In the genomic region with DNA sequence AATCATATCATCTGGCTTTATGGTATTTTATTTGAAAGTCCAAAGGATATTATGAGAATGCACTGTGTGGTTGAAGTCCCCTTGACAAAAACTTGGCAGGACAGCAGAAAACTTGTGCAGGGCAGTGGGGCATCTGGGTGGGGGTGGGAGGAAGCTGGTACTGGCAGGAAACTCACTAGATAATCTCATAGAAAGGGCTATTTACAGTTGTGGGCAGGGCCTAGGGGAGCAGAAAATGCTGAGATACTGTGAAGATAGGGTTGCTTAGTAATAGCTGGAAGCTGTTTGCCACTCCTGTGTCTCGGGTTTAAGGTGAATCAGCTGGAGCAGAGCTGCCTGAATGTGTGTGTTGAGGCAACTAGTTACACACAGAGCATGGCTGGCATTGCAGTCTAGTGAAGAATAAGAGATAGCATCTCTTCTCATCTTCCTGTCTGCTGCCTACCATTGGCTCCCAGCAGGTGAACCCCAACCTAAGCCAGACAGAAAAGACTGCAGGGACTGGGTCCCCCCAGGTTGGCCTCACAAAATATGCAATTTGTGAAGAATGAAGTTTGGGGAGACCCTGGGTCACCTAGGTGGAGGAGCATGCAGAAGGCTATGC, we compare ENCODE assay signal across 13 mouse cellular contexts. TPM values are rescaled to one million over a fixed set of nuclear protein-coding genes. Genes with fewer than 3 reads are reported as not detected.
DNase-seq lines count a peak whose midpoint lies in the region; ATAC-seq and TF ChIP-seq lines count a peak whose summit lies in the region.
"Had no signal": no experiment of that assay in that cellular context is flagged by ENCODE, and none has a peak within 500 bp of the region (broad histone marks: within the 10 kb centered on the region; RNA-seq: fewer than 3 reads in every experiment).

No protein-coding gene starts in this region.

- H3K79me2 ChIP-seq in MEL (ENCODE audit: control insufficient read depth, insufficient read depth, low read length, poor library complexity): no peaks in the 10 kb centered on the region

- no peaks in the 10 kb centered on the region for H3K27me3 ChIP-seq in kidney, postnatal 0 days (ENCODE audit: insufficient read depth, low read length)
- no peaks in the 10 kb centered on the region for H3K27me3 ChIP-seq in MEL (ENCODE audit: control insufficient read depth in 1 of 2, insufficient read depth in 2 of 2, low read length in 2 of 2)

- peaks cover 25% of the 10 kb centered on the region; the same call in 1 of the 2 replicates for H3K36me3 ChIP-seq in kidney, postnatal 0 days (ENCODE audit: insufficient read depth, low read length)
- peaks cover 18 to 35% of the 10 kb centered on the region in 2 experiments for H3K36me3 ChIP-seq in MEL (ENCODE audit: control insufficient read depth in 1 of 2, insufficient read depth in 2 of 2, low read length in 2 of 2)

- 48% methylated on average over 1 of the region's 1 CpGs for WGBS in kidney, postnatal 0 days

- TF ChIP-seq POLR2A in MEL (IDR thresholded peaks at IDR 0.05; ENCODE audit: control insufficient read depth in 1 of 2, insufficient read depth in 1 of 2, low read depth in 1 of 2, low read length in 2 of 2, poor library complexity in 1 of 2): peak in 1 of 2 experiments; percentile 37; a peak in 1 of 4 replicates

- DNase-seq in kidney, postnatal 0 days (ENCODE audit: low spot score): peak; percentile 4
- no peak for DNase-seq in kidney, adult 11 months
- peak; percentile 80 for DNase-seq in MEL (ENCODE audit: low read depth, low spot score)
- DNase-seq in ovary, postnatal 14 days (ENCODE audit: low spot score): no peak
- DNase-seq in thymus, postnatal 10 days (ENCODE audit: low spot score in 2 of 2): no peak
- DNase-seq: adrenal gland, postnatal 25 days; cerebellum, adult 8-10 months; right cerebral cortex, adult 18-20 months; thymus, adult 2 months had no signal

- H3K4me2 ChIP-seq in kidney, postnatal 0 days (ENCODE audit: low read length): no peak overlapping the region

- no peak overlapping the region for H3K4me3 ChIP-seq in kidney, postnatal 0 days (replicated peaks; ENCODE audit: low read depth, low read length)
- no peak overlapping the region for H3K4me3 ChIP-seq in MEL (ENCODE audit: control insufficient read depth in 1 of 2, insufficient read depth in 1 of 2, low read depth in 2 of 2, low read length in 2 of 2)
- H3K4me3 ChIP-seq: limb, embryonic 10.5 days had no signal

- TF ChIP-seq RAD21 in MEL (IDR thresholded peaks at IDR 0.05; ENCODE audit: low read depth, low read length): no peak

- TF ChIP-seq EP300 in MEL (IDR thresholded peaks at IDR 0.05; ENCODE audit: low read depth in 1 of 2, low read length in 2 of 2): peak; percentile 70 to 83

- TF ChIP-seq CTCF in kidney, postnatal 0 days (IDR thresholded peaks at IDR 0.05; ENCODE audit: low read depth): no peak
- TF ChIP-seq CTCF in MEL (IDR thresholded peaks at IDR 0.05 in 2 of 3, conservative IDR thresholded peaks at IDR 0.05 in 1 of 3; ENCODE audit: control insufficient read depth in 1 of 3, insufficient read depth in 1 of 3, low read depth in 2 of 3, low read length in 3 of 3, poor library complexity in 1 of 3, severe bottlenecking in 1 of 3): no peak

- H3K9ac ChIP-seq in kidney, postnatal 0 days (ENCODE audit: low read depth, low read length): no peak overlapping the region
- no peak overlapping the region for H3K9ac ChIP-seq in MEL (ENCODE audit: control insufficient read depth, low read depth, low read length, poor library complexity, severe bottlenecking)

- no peak overlapping the region for H3K27ac ChIP-seq in kidney, postnatal 0 days
- H3K27ac ChIP-seq in MEL (ENCODE audit: control insufficient read depth, low read depth, low read length): peak overlapping the region; percentile 64
- H3K27ac ChIP-seq: limb, embryonic 10.5 days had no signal

- H3K9me3 ChIP-seq in kidney, postnatal 0 days (replicated peaks; ENCODE audit: low read length): no peaks in the 10 kb centered on the region
- no peaks in the 10 kb centered on the region for H3K9me3 ChIP-seq in MEL (replicated peaks; ENCODE audit: insufficient read depth, low read length)
- H3K9me3 ChIP-seq: limb, embryonic 10.5 days had no signal

- ATAC-seq in kidney, postnatal 0 days (replicated peaks; ENCODE audit: low FRiP score, low read depth): peak; percentile 43
- peak; percentile 76 for ATAC-seq in inflammation-experienced regulatory T-cells, adult 6 months
- peak; percentile 84 for ATAC-seq in megakaryocyte-erythroid progenitor cell, adult 5-6 weeks (replicated peaks; ENCODE audit: low FRiP score, low TSS enrichment, poor library complexity, severe bottlenecking)

- H3K4me1 ChIP-seq in kidney, postnatal 0 days (replicated peaks; ENCODE audit: insufficient read depth, low read length): no peaks in the 10 kb centered on the region
- peaks cover 8 to 33% of the 10 kb centered on the region in 2 experiments for H3K4me1 ChIP-seq in MEL (ENCODE audit: control insufficient read depth in 1 of 2, insufficient read depth in 2 of 2, low read length in 2 of 2)
- H3K4me1 ChIP-seq: limb, embryonic 10.5 days had no signal

TF ChIP-seq in MEL, 35 proteins besides CTCF, POLR2A, EP300 and RAD21:
- TF ChIP-seq ETS1 (IDR thresholded peaks at IDR 0.05; ENCODE audit: low read depth, low read length) (peak; percentile 95), MAZ (IDR thresholded peaks at IDR 0.05; ENCODE audit: low read depth, low read length) (peak; percentile 73; the same call in 1 of the 2 replicates), TCF12 (IDR thresholded peaks at IDR 0.05; ENCODE audit: low read depth, low read length) (peak; percentile 76), NRF1 (IDR thresholded peaks at IDR 0.05; ENCODE audit: insufficient read depth, low read depth, low read length, poor library complexity, severe bottlenecking) (no peak), GABPA (IDR thresholded peaks at IDR 0.05; ENCODE audit: low read depth, low read length) (no peak), MEF2A (IDR thresholded peaks at IDR 0.05; ENCODE audit: extremely low read depth, insufficient replicate concordance, low read depth, low read length, poor library complexity, severe bottlenecking) (peak; percentile 89; the same call in 1 of the 2 replicates), RCOR1 (IDR thresholded peaks at IDR 0.05; ENCODE audit: low read depth, low read length) (peak; percentile 65; the same call in 1 of the 2 replicates), SIN3A (IDR thresholded peaks at IDR 0.05; ENCODE audit: low read length) (peak; percentile 99), MAFK (IDR thresholded peaks at IDR 0.05; ENCODE audit: borderline replicate concordance, low read depth, low read length) (no peak), TBP (IDR thresholded peaks at IDR 0.05; ENCODE audit: low read depth, low read length) (no peak), MXI1 (IDR thresholded peaks at IDR 0.05; ENCODE audit: low read depth, low read length) (peak; percentile 77), SMC3 (IDR thresholded peaks at IDR 0.05; ENCODE audit: low read depth, low read length) (0 out of 2 replicates have a peak, but pooled peaks have one; percentile 2), MAX (IDR thresholded peaks at IDR 0.05; ENCODE audit: low read length) (no peak), GATA1 (IDR thresholded peaks at IDR 0.05; ENCODE audit: low read depth, low read length) (peak; percentile 83), USF1 (IDR thresholded peaks at IDR 0.05; ENCODE audit: low read depth, low read length) (no peak), POLR2AphosphoS5 (IDR thresholded peaks at IDR 0.05; ENCODE audit: borderline replicate concordance, low read depth, low read length) (no peak), E2F4 (IDR thresholded peaks at IDR 0.05; ENCODE audit: borderline replicate concordance, low read depth, low read length) (no peak), ZMIZ1 (IDR thresholded peaks at IDR 0.05; ENCODE audit: low read depth, low read length) (0 out of 2 replicates have a peak, but pooled peaks have one; percentile 42), POLR2AphosphoS2 (IDR thresholded peaks at IDR 0.05; ENCODE audit: low read length) (peak; percentile 36; the same call in 1 of the 2 replicates), UBTF (IDR thresholded peaks at IDR 0.05; ENCODE audit: borderline replicate concordance, insufficient read depth, low read depth, low read length) (no peak), MYB (IDR thresholded peaks at IDR 0.05; ENCODE audit: low read depth, low read length) (no peak)

RNA-seq across cellular contexts. Expression of gene Nt5c3, which starts 44.3 kb away (rescaled TPM):
- 82.4 and 85.9 TPM in 2 replicates for polyA plus RNA-seq in kidney, postnatal 0 days (2015; fragmentation: Nextera tagmentation; extraction: Ambion mirVana)
- total RNA-seq in MEL (2012; rRNA removed): 59.2 and 65.0 TPM in 2 replicates
- polyA plus RNA-seq in MEL (2012; ENCODE audit: insufficient read depth in 1 of 2, insufficient read length in 2 of 2, low read depth in 1 of 2, low replicate concordance in 2 of 2, missing spikeins in 1 of 2): 10 to 100 TPM in 1 of 2 experiments, not detected in 1; 71.1 TPM
- 10 to 100 TPM; 55.7 to 77.7 (median 57.7) TPM for polyA plus RNA-seq in inflammation-experienced regulatory T-cells, adult 6 months (2017; shearing (Covaris generic))
- total RNA-seq in megakaryocyte-erythroid progenitor cell, adult 5-6 weeks (2014; fragmentation: Nextera tagmentation): 86.6 and 123 TPM in 2 replicates
- 83.5 and 116 TPM in 2 replicates for total RNA-seq in megakaryocyte-erythroid progenitor cell, adult 5-6 weeks (2017)

RNA-seq across cellular contexts. Expression of gene Vmn1r4, which starts 44.4 kb away (rescaled TPM):
- 0.28 and 0.62 TPM in 2 replicates for polyA plus RNA-seq in kidney, postnatal 0 days (2015; fragmentation: Nextera tagmentation; extraction: Ambion mirVana)
- total RNA-seq in MEL (2012; rRNA removed): 0.26 and 0.27 TPM in 2 replicates
- under 1 TPM in 1 of 2 experiments, not detected in 1; 0.21 TPM for polyA plus RNA-seq in MEL (2012; ENCODE audit: insufficient read depth in 1 of 2, insufficient read length in 2 of 2, low read depth in 1 of 2, low replicate concordance in 2 of 2, missing spikeins in 1 of 2)
- not detected for polyA plus RNA-seq in inflammation-experienced regulatory T-cells, adult 6 months (2017; shearing (Covaris generic))
- total RNA-seq in megakaryocyte-erythroid progenitor cell, adult 5-6 weeks (2014; fragmentation: Nextera tagmentation): not detected in 2 replicates
- total RNA-seq in megakaryocyte-erythroid progenitor cell, adult 5-6 weeks (2017): 0.42 TPM in 1 of 2 replicates, not detected in the other
- polyA plus RNA-seq: large intestine, adult 2 months had no signal

RNA-seq across cellular contexts. Expression of gene Fkbp9, which starts 47.6 kb away (rescaled TPM):
- 104 and 113 TPM in 2 replicates for polyA plus RNA-seq in kidney, postnatal 0 days (2015; fragmentation: Nextera tagmentation; extraction: Ambion mirVana)
- 2.5 and 3.0 TPM in 2 replicates for total RNA-seq in MEL (2012; rRNA removed)
- 10 to 100 TPM in 1 of 2 experiments, not detected in 1; 19.5 TPM for polyA plus RNA-seq in MEL (2012; ENCODE audit: insufficient read depth in 1 of 2, insufficient read length in 2 of 2, low read depth in 1 of 2, low replicate concordance in 2 of 2, missing spikeins in 1 of 2)
- not detected for polyA plus RNA-seq in inflammation-experienced regulatory T-cells, adult 6 months (2017; shearing (Covaris generic))
- 3.2 and 4.3 TPM in 2 replicates for total RNA-seq in megakaryocyte-erythroid progenitor cell, adult 5-6 weeks (2014; fragmentation: Nextera tagmentation)
- 6.6 and 7.4 TPM in 2 replicates for total RNA-seq in megakaryocyte-erythroid progenitor cell, adult 5-6 weeks (2017)

Comparison
In these comparisons a context has a peak if more than half of its experiments do, and no peak if none do; other contexts are left out.
1. DNase-seq: peak in kidney, postnatal 0 days (single experiment) and MEL (single experiment); none in kidney, adult 11 months (single experiment), ovary, postnatal 14 days (single experiment) and thymus, postnatal 10 days (0 of 2).
2. Peak in every context shown above with its lines, with median percentiles within 50 percentile points of each other: ATAC-seq.